Mouse (Mus musculus): ENCODE results near the gene Tspan11.

Gene Tspan11

GRCm38 (mm10) chr6:127877026-127877425, 10.4 kb upstream of the Tspan11 start:
- DNase-seq (ENCODE audit: low spot score): no peak

GRCm38 (mm10) chr6:127879472-127879871, 7.9 kb upstream of the Tspan11 start:
- no peak for DNase-seq (ENCODE audit: low spot score)

GRCm38 (mm10) chr6:127886916-127887315, 473 bp upstream of the Tspan11 start:
- DNase-seq (ENCODE audit: low spot score): no peak

GRCm38 (mm10) chr6:127888581-127888980, 1.2 kb downstream of the Tspan11 start:
- no peak for DNase-seq (ENCODE audit: low spot score)

GRCm38 (mm10) chr6:127893611-127894010, 6.2 kb downstream of the Tspan11 start:
- no peak for DNase-seq (ENCODE audit: low spot score)

DNA sequence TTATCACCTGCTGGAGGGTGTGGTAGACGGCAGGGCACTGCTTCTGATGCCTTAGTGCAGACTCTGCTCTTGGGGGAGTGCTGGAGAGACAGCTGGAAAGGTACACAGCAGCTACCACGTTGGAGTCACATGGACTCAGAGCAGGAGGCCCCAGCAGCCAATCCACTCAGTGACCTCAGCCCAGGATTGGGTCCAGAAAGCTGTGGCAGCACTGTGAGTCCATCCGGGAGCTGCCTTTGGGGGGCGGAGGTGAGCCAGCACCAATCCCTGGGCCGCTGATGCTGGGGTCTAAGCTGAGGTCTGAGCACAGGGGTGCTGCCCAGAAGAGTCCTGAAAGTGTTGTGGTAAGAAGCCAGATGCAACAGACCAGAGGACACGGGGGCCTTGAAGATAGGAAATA, 7.6 kb downstream of the Tspan11 start:
- no peak for DNase-seq (ENCODE audit: low spot score)

DNA sequence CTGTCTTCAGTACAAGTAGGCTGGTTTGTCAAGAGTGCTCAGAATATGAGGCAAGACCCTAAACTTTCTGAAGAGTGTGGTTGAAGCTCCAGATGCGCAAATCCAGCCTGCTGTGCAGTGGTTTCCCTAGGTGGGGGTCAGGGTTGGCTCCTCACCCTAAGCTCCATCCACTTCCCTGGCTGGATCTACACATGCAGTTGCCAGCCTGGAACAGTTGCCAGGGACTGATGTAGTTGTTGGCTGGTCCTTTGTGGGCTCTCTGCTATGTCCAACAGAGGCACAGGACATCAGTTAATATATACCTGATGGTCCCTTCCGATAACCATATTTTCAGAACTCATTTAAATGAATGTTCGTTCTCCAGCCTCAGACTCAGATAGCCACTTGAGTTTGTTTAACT, 9.0 kb downstream of the Tspan11 start:
- no peak for DNase-seq (ENCODE audit: low spot score)

DNA sequence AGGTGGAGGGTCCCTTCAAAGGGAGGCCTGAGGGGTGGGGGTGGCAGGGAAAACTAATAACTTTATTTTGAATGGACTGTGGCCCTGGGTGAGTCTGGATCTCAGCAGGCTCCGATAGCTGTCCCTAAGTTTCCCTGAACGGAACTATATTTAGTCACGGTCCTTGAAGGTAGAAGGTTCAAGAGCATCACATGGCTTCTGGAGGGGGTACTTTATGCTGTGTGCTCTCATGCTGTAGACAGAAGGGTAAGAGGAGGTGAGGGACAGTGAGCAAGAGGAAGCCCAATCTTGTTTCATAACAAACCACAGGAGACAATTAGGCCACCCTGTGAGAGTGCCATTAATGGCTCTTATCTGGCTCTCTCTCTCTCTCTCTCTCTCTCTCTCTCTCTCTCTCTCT, 10.0 kb downstream of the Tspan11 start:
- DNase-seq (ENCODE audit: low spot score): no peak

DNA sequence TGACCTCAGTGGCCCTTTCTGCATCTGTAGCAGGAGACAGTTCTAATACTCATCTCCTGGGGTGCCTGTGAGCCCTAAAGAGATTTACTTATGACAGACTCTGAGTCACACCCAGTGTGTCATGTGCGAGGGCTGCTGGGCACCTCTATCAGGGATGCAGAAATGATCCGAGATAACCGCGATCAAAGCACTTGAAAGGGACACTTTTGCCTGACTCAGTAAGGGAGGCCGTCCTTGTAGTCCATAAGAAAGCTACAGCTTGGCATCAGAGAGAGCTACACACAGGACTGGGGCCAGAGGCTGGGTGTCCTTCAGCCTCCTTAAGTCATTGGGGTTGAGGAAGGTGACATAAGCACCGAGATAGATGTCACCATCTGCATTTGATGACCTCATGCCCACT, 12.7 kb downstream of the Tspan11 start:
- no peak for DNase-seq (ENCODE audit: low spot score)

DNA sequence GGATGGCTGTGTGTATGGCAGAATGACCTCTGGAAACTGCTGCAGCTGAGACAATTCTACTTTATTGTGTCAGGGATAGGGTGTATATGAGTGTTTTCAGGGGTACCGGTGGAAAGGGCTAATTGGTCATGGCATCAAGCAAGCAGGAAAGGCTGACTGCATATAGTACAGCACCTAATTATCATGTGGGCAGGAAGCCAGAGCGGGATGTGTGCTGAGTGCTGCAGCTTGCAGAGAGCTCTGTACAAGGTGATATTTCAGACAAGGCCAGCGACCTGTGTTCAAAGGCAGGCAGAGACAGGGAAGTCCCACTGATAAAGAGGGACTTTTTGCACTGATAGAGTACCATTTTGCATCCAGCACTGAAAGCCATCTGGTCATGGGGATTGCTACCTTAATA, 13.9 kb downstream of the Tspan11 start:
- no peak for DNase-seq (ENCODE audit: low spot score)

DNA sequence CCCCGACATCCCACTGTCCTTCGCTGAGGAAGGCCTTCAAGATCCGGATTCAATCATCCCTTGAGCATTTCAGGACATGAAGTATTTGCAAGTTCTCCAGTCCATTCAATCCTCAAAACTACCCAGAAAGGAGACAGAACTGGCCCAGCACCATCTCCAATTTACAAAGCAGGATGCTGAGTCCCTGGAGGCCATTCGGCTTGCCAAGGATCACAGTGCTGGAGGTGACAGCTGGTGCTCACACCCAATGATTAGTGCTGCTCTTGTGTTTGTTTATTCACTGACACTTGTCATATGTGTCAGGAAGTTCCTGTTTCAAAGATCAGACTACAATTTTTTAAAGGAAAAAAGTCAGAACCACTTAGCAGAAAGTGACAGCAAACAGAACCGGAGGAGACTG, 14.3 kb downstream of the Tspan11 start:
- no peak for DNase-seq (ENCODE audit: low spot score)

- DNase-seq (ENCODE audit: low spot score): peak; percentile 48
Observed at GRCm38 (mm10) chr6:127902559-127902958, 15.2 kb downstream of the Tspan11 start.

DNA sequence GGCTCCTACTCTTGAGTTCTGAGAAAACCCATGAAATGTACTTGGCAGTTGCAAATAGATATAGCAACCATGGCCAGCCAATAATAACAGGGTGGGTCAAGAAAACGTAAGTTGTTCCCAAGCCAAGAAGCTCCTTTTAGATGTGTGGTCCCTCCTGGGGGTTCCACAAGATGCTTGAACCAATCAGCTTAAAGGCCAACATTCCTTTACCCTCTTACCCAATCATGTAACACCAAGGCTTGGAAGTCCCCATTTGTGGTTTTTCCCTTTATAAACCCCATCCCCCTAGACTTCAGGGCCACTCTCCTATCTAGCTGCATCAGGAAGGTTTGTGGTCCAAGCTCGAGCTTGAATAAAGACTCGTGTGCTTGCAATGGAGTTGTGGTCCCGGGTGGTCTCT, 23.2 kb downstream of the Tspan11 start:
- no peak for DNase-seq (ENCODE audit: low spot score)

DNA sequence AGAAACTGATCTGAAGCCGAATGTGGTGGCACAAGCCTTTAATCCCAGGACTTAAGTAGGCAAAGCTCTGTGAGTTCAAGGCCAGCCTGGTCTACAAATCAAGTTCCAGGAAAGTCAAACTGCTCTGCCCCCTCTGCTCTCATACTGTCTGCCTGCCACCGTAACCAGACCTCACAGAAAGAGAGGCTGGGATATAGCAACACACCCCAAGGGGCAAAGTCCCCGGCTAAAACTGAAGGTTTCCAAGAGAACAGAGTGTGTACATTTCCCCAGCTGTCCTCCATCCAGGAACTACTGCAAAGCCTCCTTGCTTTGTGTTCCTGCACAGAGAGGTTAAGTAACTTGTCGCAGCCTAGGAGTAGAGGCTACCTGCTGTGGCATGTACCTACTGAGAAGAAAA, 24.3 kb downstream of the Tspan11 start:
- no peak for DNase-seq (ENCODE audit: low spot score)

- no peak for DNase-seq (ENCODE audit: low spot score)
Observed at GRCm38 (mm10) chr6:127912938-127913337, 25.5 kb downstream of the Tspan11 start.

DNA sequence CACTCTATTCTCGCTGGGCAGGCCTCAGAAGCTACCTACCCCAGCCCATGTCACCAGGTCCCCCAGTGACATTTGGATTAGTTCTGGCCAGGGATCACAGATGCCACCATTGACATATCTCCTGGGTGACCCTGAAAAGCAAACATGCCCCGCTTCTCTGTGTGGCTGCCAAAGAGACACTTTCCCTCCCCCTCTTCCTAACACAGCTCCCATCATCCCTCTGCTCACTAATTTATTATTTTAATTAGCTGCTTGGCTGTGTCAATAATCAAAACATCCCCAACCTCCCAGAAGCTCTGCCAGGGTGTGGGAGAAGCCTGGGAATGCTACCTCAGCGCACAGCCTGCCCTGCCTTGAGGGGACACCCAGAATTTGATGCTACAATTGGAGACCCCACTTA, 29.6 kb downstream of the Tspan11 start:
- DNase-seq (ENCODE audit: low spot score): no peak

DNA sequence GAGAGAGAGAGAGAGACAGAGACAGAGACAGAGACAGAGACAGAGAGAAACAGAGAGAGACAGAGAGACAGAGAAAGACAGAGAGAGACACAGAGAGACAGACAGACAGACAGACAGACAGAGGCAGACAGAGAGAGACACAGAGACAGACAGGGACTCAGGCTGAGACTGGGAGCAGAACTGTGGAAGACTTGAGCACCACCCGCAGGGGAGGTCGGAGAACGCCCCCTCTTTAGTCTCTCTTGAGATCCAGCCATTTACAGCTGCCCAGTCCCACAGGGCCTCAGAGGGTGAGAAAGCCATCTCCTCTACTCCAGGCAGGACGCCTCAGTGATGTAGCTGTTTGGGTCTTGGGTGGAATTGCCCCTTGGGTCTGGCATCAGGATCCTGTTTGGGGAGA, 30.3 kb downstream of the Tspan11 start:
- DNase-seq (ENCODE audit: low spot score): no peak

DNA sequence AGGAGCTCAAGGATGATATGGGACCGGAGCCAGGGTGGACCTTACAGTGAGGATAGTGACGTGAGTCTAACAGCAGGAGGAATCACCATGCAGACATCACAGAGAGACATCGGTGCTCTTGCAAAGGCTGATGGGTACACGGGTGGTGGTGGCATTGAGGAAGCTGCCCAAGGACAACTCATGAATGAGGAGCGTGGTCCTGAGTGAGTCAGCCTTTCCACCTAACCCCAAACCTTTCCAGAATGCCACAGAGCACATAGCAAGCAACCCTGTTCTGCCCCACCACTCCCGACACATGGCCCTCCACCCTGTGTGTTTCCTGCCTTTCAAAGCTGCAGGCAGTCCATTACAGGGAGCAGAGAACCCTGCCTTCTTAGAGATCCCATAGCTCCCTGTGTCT, 32.1 kb downstream of the Tspan11 start:
- no peak for DNase-seq (ENCODE audit: low spot score)

DNA sequence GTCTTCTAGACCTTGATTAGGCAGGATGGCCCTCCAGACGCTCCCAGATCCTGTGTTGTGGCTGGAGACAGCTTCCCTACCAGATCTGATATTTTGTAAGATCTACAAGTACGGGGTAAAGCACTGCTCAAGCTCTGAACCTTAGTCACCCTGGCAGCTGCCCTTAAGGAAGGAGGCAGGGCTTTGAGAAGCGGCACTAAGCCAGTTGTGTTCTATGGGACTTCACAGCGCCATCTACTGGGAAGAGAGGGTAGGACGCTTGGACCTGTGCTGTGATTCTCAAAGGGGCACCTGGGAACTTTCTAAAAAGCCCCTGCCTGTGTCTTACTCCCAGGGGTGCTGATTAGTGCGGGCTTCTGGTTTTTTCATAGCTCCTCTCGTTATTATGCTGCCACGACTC, 33.3 kb downstream of the Tspan11 start:
- DNase-seq (ENCODE audit: low spot score): peak; percentile 53

- no peak for DNase-seq (ENCODE audit: low spot score)
Observed at GRCm38 (mm10) chr6:127921996-127922395, 34.6 kb downstream of the Tspan11 start.

- DNase-seq (ENCODE audit: low spot score): no peak
Observed at GRCm38 (mm10) chr6:127923296-127923695, 35.9 kb downstream of the Tspan11 start.

DNA sequence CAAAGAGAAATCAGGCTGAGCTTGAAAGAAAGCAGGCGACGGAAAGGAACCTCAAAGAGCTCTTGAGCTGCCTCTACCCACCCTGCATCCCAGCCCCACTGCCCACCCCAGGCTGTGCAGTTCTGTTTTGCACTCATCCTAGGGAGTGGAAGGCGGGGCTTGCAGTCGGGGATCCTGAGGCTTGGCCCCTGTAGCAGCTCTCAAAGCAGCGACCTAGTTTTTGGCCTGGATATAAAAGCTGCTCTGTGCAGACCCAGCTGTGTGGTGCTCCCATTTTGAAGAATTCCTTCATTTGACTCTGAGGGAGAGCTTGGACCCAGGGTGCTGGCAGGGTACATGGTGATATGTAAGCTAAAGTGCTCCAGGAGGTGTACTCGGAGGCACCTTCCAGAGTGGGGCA, 37.4 kb downstream of the Tspan11 start:
- DNase-seq (ENCODE audit: low spot score): peak; percentile 27

DNA sequence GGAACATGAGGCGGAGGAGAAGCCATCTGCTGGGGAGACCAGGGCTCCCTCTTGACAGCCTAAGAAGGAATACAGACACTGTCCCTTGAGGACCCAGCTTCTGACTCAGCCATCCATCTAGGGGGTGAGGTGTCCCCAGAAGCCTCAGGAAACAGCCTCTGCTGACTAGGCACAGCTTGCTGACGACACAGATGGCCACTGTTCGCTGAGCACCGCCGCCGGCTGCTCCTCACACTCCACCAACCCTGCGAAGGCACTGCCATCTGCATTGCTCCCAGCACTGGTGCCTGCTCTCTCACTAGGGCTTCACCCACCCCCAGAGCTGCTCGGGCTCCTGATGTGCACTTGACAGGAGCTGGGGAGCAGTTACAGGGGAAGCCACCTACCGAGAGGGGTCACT, 38.5 kb downstream of the Tspan11 start:
- peak; percentile 59 for DNase-seq (ENCODE audit: low spot score)

DNA sequence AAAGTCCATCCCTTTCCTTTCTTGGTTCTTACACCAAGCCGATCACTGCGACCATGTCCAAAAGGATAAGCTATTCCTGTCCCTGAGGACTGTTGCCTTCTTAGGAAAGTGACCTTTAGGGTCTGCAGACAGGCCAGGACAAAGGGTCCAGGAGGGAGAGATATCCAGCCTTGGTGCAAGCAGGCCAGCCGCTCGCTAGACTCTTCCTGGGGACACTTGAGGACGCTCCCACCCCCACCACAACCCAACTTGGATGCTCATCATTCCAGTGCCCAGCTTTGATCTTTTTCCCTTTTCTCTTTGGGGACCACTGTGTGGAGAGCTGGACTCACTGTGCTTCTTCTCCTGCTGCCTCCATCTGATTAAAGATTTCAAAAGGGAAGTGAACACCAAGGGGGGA, 41.3 kb downstream of the Tspan11 start:
- DNase-seq (ENCODE audit: low spot score): no peak

- no peak for DNase-seq (ENCODE audit: low spot score)
Observed at GRCm38 (mm10) chr6:127932697-127933096, 45.3 kb downstream of the Tspan11 start.

All from left cerebral cortex, adult 11 months (tissue).